Mouse (Mus musculus) liver, adult (tissue): ENCODE results near the gene Zbtb34.

Source experiments
- GATA4 ChIP-seq: IDR thresholded peaks from 2 replicates; pipeline ENCODE4 v1.6.1; 2014; ENCODE audit warnings: mild to moderate bottlenecking, low read length; ENCODE audit not compliant: insufficient replicate concordance

The Zbtb34 gene

GRCm38 (mm10) chr2:33397036-33397435 lies 34.1 kb downstream of the Zbtb34 start:
- TF ChIP-seq GATA4 = no peak

- TF ChIP-seq GATA4 = no peak
Measured at GRCm38 (mm10) chr2:33395053-33395452, 36.1 kb downstream of the Zbtb34 start.

GRCm38 (mm10) chr2:33393951-33394635 lies 37.0 kb downstream of the Zbtb34 start:
- TF ChIP-seq GATA4 = no peak

- TF ChIP-seq GATA4 = no peak
Measured at GRCm38 (mm10) chr2:33393021-33393420, 38.1 kb downstream of the Zbtb34 start.

DNA sequence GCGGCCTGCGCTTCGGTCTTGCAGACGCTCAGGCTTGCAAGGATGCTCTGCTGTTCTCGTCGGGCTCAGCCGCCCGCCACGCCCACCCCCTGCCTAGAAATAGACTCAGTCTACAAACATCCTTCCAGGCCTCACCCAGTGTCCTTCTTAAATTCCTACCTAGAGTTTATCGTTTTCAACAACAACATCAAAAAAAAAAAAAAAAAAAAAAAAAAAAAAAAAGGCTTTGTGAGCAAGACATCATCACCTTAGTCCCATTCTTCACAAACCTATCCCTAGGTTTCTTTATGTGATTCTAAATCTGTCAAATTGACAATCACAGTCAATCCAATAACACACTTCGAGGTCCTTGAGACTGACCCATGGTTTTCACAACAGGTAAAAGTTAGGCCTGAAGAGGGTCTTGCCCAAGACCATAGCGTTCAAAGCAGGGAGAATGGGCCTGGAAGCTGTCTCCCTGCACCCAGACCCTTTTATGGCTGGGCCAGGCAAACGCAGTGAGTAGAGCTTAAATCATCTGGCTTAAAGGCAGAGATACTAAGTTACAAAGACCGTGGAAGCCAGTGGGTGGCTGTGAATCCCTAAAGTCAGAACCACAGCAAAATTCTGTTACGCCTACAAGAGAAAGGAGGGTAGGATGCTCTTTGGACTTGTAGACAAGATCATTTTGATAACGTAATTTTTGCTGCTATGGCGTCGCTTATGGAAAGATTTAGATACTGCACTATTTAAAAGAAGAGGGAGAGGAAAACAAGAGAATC lies 59.3 kb downstream of the Zbtb34 start:
- TF ChIP-seq GATA4 = no peak

DNA sequence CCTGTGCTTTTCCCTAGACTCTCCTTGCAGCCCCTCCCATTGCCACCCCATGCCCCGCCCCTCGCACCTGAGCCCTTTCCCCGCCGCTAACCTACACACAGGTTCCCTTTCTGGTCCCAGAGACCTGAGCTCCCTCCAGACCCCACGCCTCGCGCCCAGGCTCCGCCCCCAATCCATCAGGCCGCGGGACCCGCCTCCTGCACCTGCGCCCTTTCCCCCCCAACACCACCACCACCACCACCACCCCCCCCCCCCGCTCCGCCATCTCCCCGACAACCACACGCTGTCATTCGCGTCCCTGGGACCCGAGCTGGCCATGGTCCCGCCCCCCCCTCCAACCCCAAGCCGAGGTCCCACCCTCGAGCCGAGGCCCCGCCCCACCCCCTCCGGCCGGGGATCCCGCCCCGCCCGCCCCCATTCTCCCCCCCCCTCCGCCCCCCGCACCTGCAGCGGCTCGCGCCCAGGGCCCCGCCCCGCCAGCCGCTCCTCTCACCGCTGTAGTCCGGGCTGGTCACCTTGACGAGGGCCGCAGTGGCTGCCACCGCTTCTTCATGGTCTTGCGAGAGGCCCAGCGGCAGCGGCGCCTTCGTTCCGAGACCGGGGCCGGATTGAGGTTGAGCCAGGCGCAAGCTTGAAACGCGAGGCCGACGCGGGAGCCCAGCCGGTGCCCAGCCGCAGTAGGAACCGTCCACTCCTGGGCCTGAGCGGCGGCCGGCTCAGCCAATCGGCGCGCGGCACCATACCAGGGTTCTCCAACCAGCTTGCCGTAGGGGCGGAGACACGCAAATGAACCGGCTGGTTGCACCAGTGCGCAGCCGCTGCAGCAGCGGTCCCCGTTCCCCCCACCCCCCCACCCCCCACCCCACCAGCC lies 60.1 kb downstream of the Zbtb34 start, which contains the start of gene Ralgps1:
TSS of gene Ralgps1 (minus strand) at position 710 of the 871 bp plus-strand sequence.
- no peak for TF ChIP-seq GATA4

DNA sequence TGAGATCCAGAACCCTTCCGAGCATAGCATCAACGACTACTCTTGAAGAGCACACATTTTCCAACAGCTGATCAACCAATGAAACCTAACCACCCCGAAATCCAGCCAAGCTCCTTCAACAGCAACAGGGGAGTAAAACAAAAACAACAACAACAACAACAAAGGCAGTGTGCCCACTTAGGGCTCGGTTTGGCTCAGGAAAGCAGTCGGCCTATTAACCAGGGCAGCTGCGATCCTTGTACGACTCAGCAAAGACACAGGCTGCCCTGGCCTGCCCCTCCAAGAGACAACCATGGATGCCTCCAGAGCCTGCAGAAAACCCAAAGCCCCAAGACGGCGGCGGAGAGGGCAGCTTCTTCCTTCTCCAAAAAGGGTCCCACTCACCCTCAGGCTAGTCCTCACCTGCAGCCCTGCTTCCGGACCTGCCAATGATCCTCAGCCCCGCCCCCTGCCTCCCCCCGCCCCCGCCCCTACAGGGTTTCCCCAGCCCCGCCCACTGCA lies 60.8 kb downstream of the Zbtb34 start:
- TF ChIP-seq GATA4 = no peak

DNA sequence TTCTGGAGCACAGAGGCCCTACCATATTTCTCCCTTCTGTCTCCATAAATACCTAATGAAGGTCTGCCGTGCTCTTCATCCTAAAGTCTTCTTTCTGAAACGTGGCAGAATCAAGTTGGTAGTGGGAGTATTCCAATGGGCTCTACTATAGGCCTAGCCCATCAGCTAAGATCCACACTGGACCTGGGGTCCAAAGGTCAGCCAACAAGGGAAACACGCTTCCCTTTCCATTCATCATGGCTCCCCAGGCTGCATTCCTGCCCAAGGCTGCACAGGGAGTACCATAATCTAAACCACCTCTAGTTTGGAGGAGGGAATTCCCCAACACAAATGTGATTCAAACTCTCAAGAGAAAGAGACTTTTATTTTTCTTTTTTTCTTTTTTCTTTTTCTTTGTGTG lies 61.7 kb downstream of the Zbtb34 start:
- no peak for TF ChIP-seq GATA4

DNA sequence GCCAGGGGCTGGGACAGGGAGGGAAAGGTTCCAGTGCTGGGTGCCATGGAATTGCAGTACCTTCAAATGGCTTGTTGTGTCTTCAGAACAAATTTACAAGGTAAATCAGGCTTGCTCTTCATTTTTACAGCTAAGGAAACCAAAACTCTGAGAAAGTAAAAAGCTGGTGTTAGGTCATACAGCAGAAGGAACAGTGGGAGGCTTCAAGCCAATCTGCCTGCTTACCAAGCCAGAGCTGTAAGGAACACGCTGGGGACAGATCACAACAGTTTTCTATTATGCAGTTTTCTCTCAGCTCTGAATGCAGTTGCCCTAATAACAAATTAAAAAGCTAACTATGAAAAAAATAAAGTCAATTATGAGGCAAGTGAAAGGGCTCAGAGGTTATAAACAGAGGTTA lies 62.6 kb downstream of the Zbtb34 start:
- no peak for TF ChIP-seq GATA4

GRCm38 (mm10) chr2:33365703-33366471 lies 65.2 kb downstream of the Zbtb34 start:
- TF ChIP-seq GATA4 = no peak

GRCm38 (mm10) chr2:33364656-33365055 lies 66.5 kb downstream of the Zbtb34 start:
- TF ChIP-seq GATA4 = no peak

DNA sequence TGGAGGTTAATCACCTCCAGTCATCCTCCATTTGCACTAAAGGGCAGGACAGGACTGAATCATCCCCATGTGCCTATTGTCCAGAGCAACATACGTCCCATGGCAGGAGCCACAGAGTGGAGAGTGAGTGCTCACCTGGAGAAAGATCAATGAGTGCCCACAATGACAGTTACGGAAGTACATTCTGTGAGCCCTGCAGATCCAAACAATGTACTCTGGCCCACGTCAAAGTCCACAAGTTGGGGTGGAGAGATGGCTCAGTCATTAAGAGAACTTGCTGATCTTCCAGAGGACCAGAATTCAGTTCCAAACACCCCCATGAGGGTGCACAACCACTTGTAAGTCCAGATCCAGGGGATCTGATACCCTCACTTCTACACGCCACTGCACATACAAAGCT lies 67.2 kb downstream of the Zbtb34 start:
- no peak for TF ChIP-seq GATA4

DNA sequence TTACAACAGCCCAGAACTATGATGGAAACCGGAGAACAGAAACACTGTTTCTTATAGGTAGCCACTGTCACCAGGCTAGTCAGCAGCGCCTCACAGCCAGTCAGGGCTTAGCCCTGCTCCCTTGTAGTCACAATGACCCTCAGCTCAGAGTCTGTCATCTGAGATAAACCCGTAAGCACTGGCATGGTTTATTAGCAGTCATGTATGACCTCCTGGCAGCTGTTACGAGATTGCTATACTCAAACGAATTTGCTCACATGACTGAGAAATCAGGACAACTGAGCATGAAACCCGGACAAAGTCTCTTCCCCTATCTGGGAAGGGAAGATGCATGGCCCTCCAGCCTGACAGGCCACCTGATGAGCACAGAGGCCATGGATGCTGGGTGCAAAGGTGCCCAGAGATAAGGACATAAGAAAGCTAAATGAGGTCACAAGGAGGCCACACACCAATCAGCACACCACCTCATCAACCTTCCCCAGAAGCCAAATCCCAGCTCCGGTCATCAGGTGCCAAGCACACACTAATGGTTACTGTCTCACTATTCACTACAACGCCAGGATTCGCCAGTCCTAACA lies 69.9 kb downstream of the Zbtb34 start:
- peak; percentile 84; the same call in 1 of the 2 replicates for TF ChIP-seq GATA4

- TF ChIP-seq GATA4 = no peak
Measured at GRCm38 (mm10) chr2:33360564-33360963, 70.6 kb downstream of the Zbtb34 start.

- no peak for TF ChIP-seq GATA4
Measured at GRCm38 (mm10) chr2:33359184-33359583, 71.9 kb downstream of the Zbtb34 start.
